Mouse (Mus musculus) small intestine, adult 2 months (tissue): ENCODE results near the gene Sdc1. TPM values are rescaled to one million over a fixed set of nuclear protein-coding genes. Genes with fewer than 3 reads are reported as not detected.
A peak's percentile ranks its signal among the peaks of the same experiment; 100 is the strongest.

Experiments
- H3K27ac ChIP-seq: fragments of 200-500 bp; 2 replicates; pipeline ENCODE4 v1.5.1; 2012; ENCODE audit warnings: low read depth, low read length, control low read depth, inconsistent platforms; ENCODE audit not compliant: insufficient read depth
- H3K27me3 ChIP-seq: fragments of 200-500 bp; 2 replicates; pipeline ENCODE4 v1.6.1; 2012; ENCODE audit warnings: mild to moderate bottlenecking, moderate library complexity, low read length, inconsistent platforms; ENCODE audit not compliant: control insufficient read depth, insufficient read depth
- H3K36me3 ChIP-seq: fragments of 200-500 bp; 2 replicates; pipeline ENCODE4 v1.6.1; 2012; ENCODE audit warnings: mild to moderate bottlenecking, low read length, control low read depth, inconsistent platforms; ENCODE audit not compliant: control insufficient read depth, insufficient read depth
- H3K4me1 ChIP-seq: fragments of 200-500 bp; 2 replicates; pipeline ENCODE4 v1.6.1; 2012; ENCODE audit warnings: low read length, inconsistent platforms, mixed read lengths; ENCODE audit not compliant: control insufficient read depth, insufficient read depth, insufficient read length
- H3K4me3 ChIP-seq: fragments of 200-500 bp; 2 replicates; pipeline ENCODE4 v1.5.1; 2012; ENCODE audit warnings: low read depth, mild to moderate bottlenecking, control low read depth, inconsistent platforms, low read length, moderate library complexity
- CTCF ChIP-seq: fragments of 200-500 bp; IDR thresholded peaks from 2 replicates; pipeline ENCODE4 v1.5.1; 2012; ENCODE audit warnings: low read depth, mild to moderate bottlenecking, control low read depth, inconsistent platforms, low read length, moderate library complexity, mixed read lengths; ENCODE audit not compliant: insufficient replicate concordance, insufficient read length; ENCODE audit errors: extremely low read depth
- POLR2A ChIP-seq: fragments of 200-500 bp; IDR thresholded peaks from 2 replicates; pipeline ENCODE4 v1.6.1; 2012; ENCODE audit warnings: low read depth, mild to moderate bottlenecking, control low read depth, inconsistent platforms, low read length, moderate library complexity
- WGBS: fragments of 180-500 bp; shearing (Covaris S2); methylation state at CpG from one replicate; pipeline ENCODE4 v1.1.7; 2018; 5-methylcytosine and 5-hydroxymethylcytosine counted together
- polyA plus RNA-seq: library from polyadenylated mRNA; depleted of rRNA; stranded (reverse); fragments of >200 nt; gene quantifications from 2 replicates; pipeline ENCODE4 v1.2.3, GENCODE M21; 2012; rRNA removed

The Sdc1 gene
- 42.5 and 75.4 TPM in 2 replicates for polyA plus RNA-seq

GRCm38 (mm10) chr12:8770946-8771843 lies at the start of gene Sdc1:
Gene Sdc1 (plus strand): TSS chr12:8771323.
- Histone ChIP-seq H3K4me3 (peak within 1 kb of the TSS; percentile 90), H3K27ac (peak within 1 kb of the TSS; percentile 92), H3K4me1 (peaks cover 13% of the 10 kb centered on the region; the same call in 1 of the 2 replicates), H3K36me3 (no peaks in the 10 kb centered on the region), H3K27me3 (no peaks in the 10 kb centered on the region)
- WGBS, result 1% methylated on average over 67 of the region's 67 CpGs
- TF ChIP-seq CTCF (peak; percentile 69), POLR2A (peak; percentile 89; the same call in 1 of the 2 replicates)

GRCm38 (mm10) chr12:8726890-8727289 lies 44.2 kb upstream of the Sdc1 start:
- TF ChIP-seq CTCF (no peak), POLR2A (no peak)
- Histone ChIP-seq H3K4me3 (no peak overlapping the region), H3K27ac (no peak overlapping the region), H3K36me3 (peaks cover 45% of the 10 kb centered on the region), H3K27me3 (no peaks in the 10 kb centered on the region), H3K4me1 (no peaks in the 10 kb centered on the region)
- WGBS, result 53% methylated on average over 1 of the region's 1 CpGs

GRCm38 (mm10) chr12:8728739-8729138 lies 42.4 kb upstream of the Sdc1 start:
- peaks cover 43% of the 10 kb centered on the region for H3K36me3 ChIP-seq
- TF ChIP-seq POLR2A (no peak), CTCF (no peak)
- H3K27ac ChIP-seq, result no peak overlapping the region
- no peaks in the 10 kb centered on the region for H3K4me1 ChIP-seq
- WGBS, result 79% methylated on average over 2 of the region's 2 CpGs
- no peak overlapping the region for H3K4me3 ChIP-seq
- no peaks in the 10 kb centered on the region for H3K27me3 ChIP-seq

GRCm38 (mm10) chr12:8753654-8754053 lies 17.5 kb upstream of the Sdc1 start:
- no peak overlapping the region for H3K4me3 ChIP-seq
- peaks cover 31% of the 10 kb centered on the region for H3K36me3 ChIP-seq
- H3K4me1 ChIP-seq, result peaks cover 3% of the 10 kb centered on the region; the same call in 1 of the 2 replicates
- H3K27ac ChIP-seq, result no peak overlapping the region
- no peak for TF ChIP-seq POLR2A
- TF ChIP-seq CTCF, result no peak
- 92% methylated on average over 2 of the region's 2 CpGs for WGBS
- H3K27me3 ChIP-seq, result no peaks in the 10 kb centered on the region

- H3K4me1 ChIP-seq, result peaks cover 3% of the 10 kb centered on the region; the same call in 1 of the 2 replicates
- H3K27ac ChIP-seq, result no peak overlapping the region
- H3K27me3 ChIP-seq, result no peaks in the 10 kb centered on the region
- TF ChIP-seq POLR2A, result no peak
- no peak for TF ChIP-seq CTCF
- WGBS, result 84% methylated on average over 4 of the region's 4 CpGs
- peaks cover 26% of the 10 kb centered on the region for H3K36me3 ChIP-seq
- H3K4me3 ChIP-seq, result no peak overlapping the region
Observed at GRCm38 (mm10) chr12:8754116-8754515, 17.0 kb upstream of the Sdc1 start.

GRCm38 (mm10) chr12:8758029-8758428 lies 13.1 kb upstream of the Sdc1 start:
- H3K4me3 ChIP-seq, result no peak overlapping the region
- 96% methylated on average over 3 of the region's 3 CpGs for whole genome bisulfite sequencing
- H3K27ac ChIP-seq, result no peak overlapping the region
- peaks cover 8% of the 10 kb centered on the region; the same call in 1 of the 2 replicates for H3K36me3 ChIP-seq
- TF ChIP-seq POLR2A (no peak), CTCF (0 out of 2 replicates have a peak, but pooled peaks have one; percentile 10)
- peaks cover 24% of the 10 kb centered on the region for H3K4me1 ChIP-seq
- no peaks in the 10 kb centered on the region for H3K27me3 ChIP-seq

GRCm38 (mm10) chr12:8759115-8759514 lies 12.0 kb upstream of the Sdc1 start:
- H3K27ac ChIP-seq, result peak overlapping the region; percentile 48; the same call in 1 of the 2 replicates
- WGBS, result 24% methylated on average over 4 of the region's 4 CpGs
- no peak overlapping the region for H3K4me3 ChIP-seq
- peaks cover 24% of the 10 kb centered on the region for H3K4me1 ChIP-seq
- no peak for TF ChIP-seq CTCF
- TF ChIP-seq POLR2A, result no peak
- H3K27me3 ChIP-seq, result no peaks in the 10 kb centered on the region
- 0 out of 2 replicates have a peak, but pooled peaks cover 3% of the 10 kb centered on the region for H3K36me3 ChIP-seq
